Mouse (Mus musculus) lung, postnatal 0 days (tissue): ENCODE results near the gene Lcp1.

Experiments used
- CTCF ChIP-seq: IDR thresholded peaks from 2 replicates; pipeline ENCODE4 v1.5.1; 2016; ENCODE audit warnings: antibody characterized with exemption, mild to moderate bottlenecking
- EP300 ChIP-seq: IDR thresholded peaks from 2 replicates; pipeline ENCODE4 v1.6.1; 2016; ENCODE audit warnings: antibody characterized with exemption, mild to moderate bottlenecking, control low read depth

GRCm38 (mm10) chr14:75130501-75131318 lies at the start of gene Lcp1, which contains the start of gene Lrrc63:
- TF ChIP-seq EP300, result peak; percentile 25; the same call in 1 of the 2 replicates
- TF ChIP-seq CTCF, result no peak
